Mouse (Mus musculus) T-cell, adult 2 months (primary cell): ENCODE measurements around the gene Zfp821.
"Not testable (repeated sequence)": the region's sequence is repeated elsewhere in the genome, so short reads cannot be mapped to it uniquely, and the experiment has no call there.

Experiments used
- DNase-seq: peaks from one replicate; pipeline ENCODE4 v3.0.0; 2022; ENCODE audit warnings: low spot score

The Zfp821 gene

DNA sequence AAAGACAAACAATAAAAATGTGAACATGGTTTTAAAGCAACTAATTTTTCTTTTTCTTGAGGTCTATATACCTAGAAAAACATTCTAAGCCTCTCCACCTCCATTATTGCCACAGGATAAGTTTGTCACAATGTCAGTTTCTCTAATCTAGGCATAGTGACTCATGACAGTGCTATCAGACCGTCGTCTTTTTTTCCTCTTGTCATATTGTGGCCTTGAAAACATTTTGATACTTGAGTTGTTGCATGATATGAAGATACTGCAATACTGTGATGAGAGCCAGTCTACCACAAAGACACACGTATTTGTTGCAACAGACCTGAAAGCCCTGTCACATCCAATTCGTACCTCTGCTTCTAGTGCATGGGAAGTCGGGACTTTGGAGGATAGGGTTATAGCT lies 9.6 kb downstream of the Zfp821 start:
- no peak for DNase-seq

DNA sequence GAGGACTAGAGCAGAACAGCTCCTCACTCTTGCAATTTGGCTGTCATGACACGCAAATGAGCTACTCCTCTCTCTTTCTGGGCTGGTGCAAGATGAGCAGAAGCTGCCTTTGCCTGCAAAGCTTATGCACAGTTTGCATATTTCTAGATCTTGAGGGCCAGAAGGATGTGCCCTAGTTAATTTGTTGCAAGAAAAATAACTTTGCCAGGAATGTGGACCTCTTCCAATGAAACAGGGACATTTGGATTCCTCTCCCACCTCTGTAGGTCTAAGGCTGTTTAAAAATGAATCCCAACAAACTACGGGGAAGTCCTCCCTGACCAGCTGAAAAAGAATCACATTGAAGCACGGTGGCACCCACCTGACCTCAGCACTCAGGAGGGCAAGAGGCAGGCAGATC lies 19.8 kb downstream of the Zfp821 start:
- no peak for DNase-seq

- no peak for DNase-seq
These were observed 25.7 kb downstream of the Zfp821 start for GRCm38 (mm10) chr8:109731012-109731411.

- no peak for DNase-seq
These were observed 28.7 kb downstream of the Zfp821 start for GRCm38 (mm10) chr8:109734018-109734417.

- DNase-seq, result peak; percentile 5
These were observed 31.5 kb downstream of the Zfp821 start for GRCm38 (mm10) chr8:109736819-109737218.

GRCm38 (mm10) chr8:109737237-109738048 lies 32.1 kb downstream of the Zfp821 start, which contains the start of gene Atxn1l:
Gene Atxn1l, minus strand, starts transcription at chr8:109737739.
- peak; percentile 79 for DNase-seq

- no peak for DNase-seq
These were observed 32.7 kb downstream of the Zfp821 start for GRCm38 (mm10) chr8:109738049-109738380.

DNA sequence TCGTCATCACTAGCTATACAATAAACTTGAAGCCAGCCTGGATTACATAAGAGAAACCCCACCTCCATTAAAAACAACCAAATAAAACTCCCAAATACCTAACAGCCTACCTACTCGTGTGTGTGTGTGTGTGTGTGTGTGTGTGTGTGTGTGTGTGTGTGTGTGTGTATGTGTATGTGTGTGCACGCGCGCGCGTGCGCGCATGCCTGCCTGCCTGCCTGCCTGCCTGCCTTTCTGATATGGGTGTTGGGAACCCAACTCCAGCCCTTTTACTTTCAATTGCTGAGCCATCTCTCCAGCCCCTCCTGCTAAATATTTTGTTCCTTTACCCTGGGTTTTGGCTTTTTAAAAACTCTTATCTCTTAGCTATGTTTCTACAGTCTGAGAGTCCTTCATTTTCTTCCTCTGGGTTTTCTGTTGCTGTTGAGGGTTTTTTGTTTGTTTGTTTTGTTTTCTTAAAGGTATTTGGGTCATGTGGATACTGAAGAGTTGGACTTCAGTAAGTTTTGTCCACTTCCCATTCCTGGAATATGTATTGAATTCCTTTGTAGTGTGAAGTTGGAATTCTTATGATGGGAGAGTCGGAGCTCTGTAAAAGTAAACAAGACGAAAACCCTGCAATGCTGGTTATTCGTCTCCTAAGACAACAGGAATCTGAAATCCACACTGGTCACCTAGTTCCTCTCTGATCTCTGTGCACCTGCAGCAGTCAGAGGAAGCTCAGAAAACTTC lies 42.3 kb downstream of the Zfp821 start:
- DNase-seq, result no peak

DNA sequence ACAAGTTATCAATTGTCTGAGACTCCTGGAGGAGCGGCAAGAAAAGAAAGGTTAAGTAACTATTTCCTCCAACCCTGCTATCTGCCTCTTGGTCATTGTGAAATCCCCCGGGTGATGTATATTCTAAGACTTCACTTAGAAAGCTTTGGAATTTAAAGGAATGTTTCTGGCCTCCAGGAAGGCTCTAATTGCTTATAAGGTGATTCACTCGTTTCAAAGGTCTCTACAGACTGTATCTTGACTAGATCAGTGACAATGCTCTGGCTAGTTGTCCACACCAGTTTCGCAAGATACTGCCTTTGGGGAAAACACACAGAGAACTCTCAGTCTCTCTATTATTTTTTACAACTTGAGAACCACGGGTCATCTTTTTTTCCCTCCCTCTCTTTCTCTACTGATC lies 44.9 kb downstream of the Zfp821 start:
- no peak for DNase-seq

GRCm38 (mm10) chr8:109750699-109751098 lies 45.4 kb downstream of the Zfp821 start:
- DNase-seq, result peak; percentile 75

DNA sequence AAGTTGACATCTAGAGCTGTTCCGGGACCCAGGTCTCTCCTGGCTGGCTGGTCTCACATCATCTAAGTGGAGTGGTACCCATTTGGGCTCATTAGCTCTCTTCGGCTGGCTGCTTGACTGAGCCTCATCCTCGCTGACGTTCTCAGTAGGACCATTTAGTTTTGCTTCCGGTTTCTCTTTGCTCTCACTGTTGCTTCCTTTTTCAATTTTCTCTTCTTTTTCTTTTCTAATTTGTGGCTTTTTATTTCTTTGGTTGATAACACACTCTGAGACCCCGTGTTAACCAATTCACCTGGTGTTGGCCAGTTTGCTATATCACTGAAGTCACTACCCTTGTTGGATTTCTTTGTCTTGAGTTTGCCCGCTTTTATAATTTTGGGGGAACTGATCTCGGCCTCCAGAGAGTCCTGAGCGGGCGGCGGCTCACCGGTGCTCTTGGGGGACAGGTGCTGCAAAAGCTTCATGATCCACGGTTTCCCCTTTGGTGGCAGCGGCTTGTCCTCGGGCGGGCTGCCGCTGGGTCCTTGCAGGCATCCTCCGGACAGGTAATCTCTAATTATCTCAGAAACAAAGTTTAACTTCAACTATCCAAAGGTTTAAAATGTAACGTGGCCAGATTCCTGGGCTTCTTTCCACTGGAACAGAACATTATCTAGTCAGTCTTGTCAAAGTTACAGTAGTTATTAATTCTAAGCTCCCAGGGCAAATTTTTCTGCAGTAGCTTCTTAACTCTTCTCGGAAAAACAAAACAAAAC lies 46.6 kb downstream of the Zfp821 start:
- no peak for DNase-seq

DNA sequence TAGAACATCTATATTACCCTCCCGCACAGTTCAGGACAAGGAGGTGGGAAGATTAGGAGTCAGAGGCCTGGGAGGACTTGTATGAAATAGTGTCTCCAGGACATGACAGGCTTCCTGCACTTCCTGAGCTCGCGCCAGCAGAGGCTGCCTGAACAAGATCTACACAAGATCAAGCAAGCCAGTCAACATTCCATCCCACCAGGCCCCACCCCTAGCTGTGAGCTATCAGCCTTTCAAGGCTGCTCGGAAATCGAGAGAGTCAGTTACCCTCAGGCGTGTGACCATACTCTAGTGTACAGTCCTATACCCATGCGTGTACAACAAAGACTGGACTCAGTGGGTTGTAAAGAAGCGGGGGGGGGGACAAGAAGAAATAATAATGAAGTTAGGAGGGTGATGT lies 49.4 kb downstream of the Zfp821 start:
- DNase-seq, result no peak

GRCm38 (mm10) chr8:109755554-109755953 lies 50.2 kb downstream of the Zfp821 start:
- not testable (repeated sequence) for DNase-seq

DNA sequence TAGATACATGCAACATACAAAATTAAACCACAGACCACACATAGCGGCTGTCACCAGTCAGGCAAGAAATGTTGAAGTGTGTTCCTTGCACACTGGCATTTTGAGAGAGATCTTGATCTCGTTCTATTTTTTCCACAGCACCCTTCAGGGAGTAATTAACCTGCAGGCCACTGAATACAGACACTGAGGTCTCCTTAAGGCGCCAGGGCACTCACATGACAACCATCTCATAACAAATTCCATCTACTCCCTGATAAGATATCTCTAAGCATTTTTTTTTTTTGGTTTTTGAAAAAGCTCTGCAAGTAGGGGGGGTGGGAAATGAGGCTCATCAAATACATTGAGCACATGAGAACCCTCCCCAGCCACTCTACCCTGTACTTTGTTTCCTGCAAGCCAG lies 51.5 kb downstream of the Zfp821 start:
- no peak for DNase-seq

GRCm38 (mm10) chr8:109759426-109759825 lies 54.1 kb downstream of the Zfp821 start:
- no peak for DNase-seq

GRCm38 (mm10) chr8:109760221-109760620 lies 54.9 kb downstream of the Zfp821 start:
- DNase-seq, result no peak

GRCm38 (mm10) chr8:109764031-109764430 lies 58.7 kb downstream of the Zfp821 start:
- DNase-seq, result no peak

DNA sequence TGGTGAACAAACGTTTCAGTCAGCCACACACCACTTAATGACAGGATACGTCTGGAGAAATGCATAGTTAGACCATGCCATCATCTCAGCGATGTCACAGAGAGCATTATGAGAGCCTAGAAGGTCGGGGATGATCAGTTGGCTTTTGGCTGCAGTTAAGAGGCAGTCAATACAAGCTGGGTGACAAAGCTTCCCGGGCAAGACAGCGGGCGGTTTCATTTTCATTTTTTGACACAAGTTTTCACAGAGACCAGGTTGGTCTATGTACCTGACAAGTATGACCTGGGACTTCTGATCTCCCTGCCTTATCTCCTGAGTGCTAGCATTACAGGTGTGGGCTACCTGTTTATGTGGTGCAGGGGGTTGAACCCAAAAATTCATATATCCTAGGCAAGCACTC lies 60.7 kb downstream of the Zfp821 start:
- DNase-seq, result no peak

DNA sequence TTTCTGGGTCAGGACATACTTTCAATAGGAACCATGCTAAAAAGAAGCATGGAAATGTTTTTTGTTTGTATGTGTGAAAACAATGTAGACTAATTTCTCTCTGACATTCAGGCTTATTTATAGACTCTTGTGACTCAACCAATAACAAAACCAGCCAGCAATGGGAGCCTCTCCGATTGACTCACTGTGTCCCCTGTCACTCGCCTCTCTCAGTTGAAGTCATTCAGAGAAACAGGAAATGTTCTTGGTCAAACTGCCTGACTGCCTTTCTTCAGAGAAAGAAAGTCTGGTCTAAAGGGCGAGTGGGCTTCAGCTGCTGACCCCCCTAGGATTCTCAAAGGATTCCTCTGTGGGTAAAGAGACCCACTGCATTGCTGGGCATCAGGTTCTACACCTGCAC lies 67.8 kb downstream of the Zfp821 start:
- no peak for DNase-seq
